Mouse (Mus musculus): ENCODE measurements around the gene Sec16b. TPM values are rescaled to one million over a fixed set of nuclear protein-coding genes. Genes with fewer than 3 reads are reported as not detected.

The Sec16b gene
- polyA plus RNA-seq (2015; fragmentation: Nextera tagmentation; extraction: Ambion mirVana) = 2.9 and 3.4 TPM in 2 replicates

DNA sequence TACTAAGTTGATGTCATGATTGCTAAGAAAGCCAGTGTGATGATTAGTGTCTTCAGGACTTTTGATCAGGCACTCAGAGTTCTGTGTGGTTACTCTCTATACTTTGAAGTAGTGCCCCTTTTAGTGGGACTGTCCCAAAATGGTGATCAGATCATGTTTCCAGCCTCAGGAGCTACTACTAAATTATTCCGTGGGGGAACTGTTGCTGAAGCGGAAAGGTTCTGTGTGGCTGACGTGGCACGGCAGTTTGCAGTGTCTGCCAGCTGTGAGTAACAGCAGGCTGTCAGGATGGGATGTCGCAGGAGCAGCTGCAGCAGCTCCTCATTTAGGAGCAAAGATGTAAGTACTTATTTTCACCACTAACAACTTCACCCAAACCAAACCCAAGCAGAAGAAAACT is at the start of gene Sec16b:
Gene Sec16b, plus strand, starts transcription at position 207 of the 400 bp plus-strand sequence.
- Histone ChIP-seq H3K27ac (no peak within 1 kb of the TSS), H3K9ac (no peak within 1 kb of the TSS), H3K4me2 (replicated peaks) (peak within 1 kb of the TSS; percentile 48), H3K9me3 (no peaks in the 10 kb centered on the region), H3K36me3 (no peaks in the 10 kb centered on the region), H3K27me3 (peaks cover 8% of the 10 kb centered on the region; the same call in 1 of the 2 replicates), H3K4me1 (peaks cover 21% of the 10 kb centered on the region), H3K4me3 (no peak within 1 kb of the TSS; the same call in 1 of the 2 replicates)
- 11% methylated on average over 5 of the region's 5 CpGs for WGBS
- peak; percentile 57; the same call in 1 of the 2 replicates for ATAC-seq (ENCODE audit: low FRiP score, low read depth)

- H3K27me3 ChIP-seq = 0 out of 2 replicates have a peak, but pooled peaks cover 2% of the 10 kb centered on the region
- no peak overlapping the region for H3K27ac ChIP-seq
- peaks cover 17% of the 10 kb centered on the region for H3K4me1 ChIP-seq
- H3K9me3 ChIP-seq = no peaks in the 10 kb centered on the region
- peak overlapping the region; percentile 58; the same call in 1 of the 2 replicates for H3K4me2 ChIP-seq (replicated peaks)
- WGBS = 92% methylated on average over 3 of the region's 3 CpGs
- H3K9ac ChIP-seq = no peak overlapping the region
- no peak overlapping the region for H3K4me3 ChIP-seq
- H3K36me3 ChIP-seq = no peaks in the 10 kb centered on the region
- no peak for ATAC-seq (ENCODE audit: low FRiP score, low read depth)
Observed at GRCm38 (mm10) chr1:157457789-157458188, 48.7 kb upstream of the Sec16b start.

GRCm38 (mm10) chr1:157458421-157459208 is 47.9 kb upstream of the Sec16b start, which contains the start of gene Cryzl2:
Gene Cryzl2, plus strand, starts transcription at chr1:157458577.
- H3K4me1 ChIP-seq = peaks cover 11% of the 10 kb centered on the region
- H3K4me3 ChIP-seq = peak within 1 kb of the TSS; percentile 36
- peak within 1 kb of the TSS; percentile 51 for H3K9ac ChIP-seq
- no peaks in the 10 kb centered on the region for H3K36me3 ChIP-seq
- 12% methylated on average over 29 of the region's 29 CpGs for WGBS
- H3K27ac ChIP-seq = no peak within 1 kb of the TSS
- 0 out of 2 replicates have a peak, but pooled peaks cover 2% of the 10 kb centered on the region for H3K27me3 ChIP-seq
- H3K4me2 ChIP-seq (replicated peaks) = peak within 1 kb of the TSS; percentile 58
- peak; percentile 85 for ATAC-seq (ENCODE audit: low FRiP score, low read depth)
- no peaks in the 10 kb centered on the region for H3K9me3 ChIP-seq

DNA sequence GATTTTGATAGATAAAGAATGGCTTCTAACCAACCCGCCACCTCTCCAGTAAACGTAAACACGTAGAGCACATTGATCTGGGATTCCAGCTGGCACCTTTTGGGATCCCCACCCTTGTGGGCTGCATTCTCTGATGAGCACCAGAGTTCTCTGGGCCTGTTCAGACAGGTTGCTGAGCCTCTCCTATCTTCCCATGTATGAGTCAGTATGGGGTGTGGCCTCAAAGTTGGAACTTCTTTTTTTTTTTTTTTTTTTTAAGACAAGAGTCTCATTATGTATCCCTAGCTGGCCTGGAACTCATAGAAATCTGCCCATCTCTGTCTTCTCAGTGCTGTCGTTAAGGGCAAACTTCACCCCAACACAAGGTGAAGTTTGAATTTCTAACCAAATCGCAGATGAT is 46.6 kb upstream of the Sec16b start:
- no peak for ATAC-seq (ENCODE audit: low FRiP score, low read depth)
- WGBS = 91% methylated on average over 5 of the region's 5 CpGs
- H3K27ac ChIP-seq = no peak overlapping the region

GRCm38 (mm10) chr1:157461276-157461675 is 45.3 kb upstream of the Sec16b start:
- ATAC-seq (ENCODE audit: low FRiP score, low read depth) = no peak
- 0 out of 2 replicates have a peak, but pooled peaks cover 2% of the 10 kb centered on the region for H3K27me3 ChIP-seq

More for the DNA sequence above, 46.6 kb upstream of the Sec16b start:
- Histone ChIP-seq H3K27me3 (0 out of 2 replicates have a peak, but pooled peaks cover 2% of the 10 kb centered on the region), H3K9ac (no peak overlapping the region), H3K4me1 (peaks cover 11% of the 10 kb centered on the region), H3K4me2 (replicated peaks) (no peak overlapping the region), H3K9me3 (no peaks in the 10 kb centered on the region), H3K36me3 (no peaks in the 10 kb centered on the region), H3K4me3 (no peak overlapping the region)

GRCm38 (mm10) chr1:157462336-157462735 is 44.2 kb upstream of the Sec16b start:
- no peak overlapping the region for H3K4me2 ChIP-seq (replicated peaks)
- no peaks in the 10 kb centered on the region for H3K9me3 ChIP-seq
- no peak for ATAC-seq (ENCODE audit: low FRiP score, low read depth)
- H3K36me3 ChIP-seq = no peaks in the 10 kb centered on the region
- peaks cover 11% of the 10 kb centered on the region for H3K4me1 ChIP-seq
- H3K27me3 ChIP-seq = no peaks in the 10 kb centered on the region
- 51% methylated on average over 3 of the region's 3 CpGs for WGBS
- no peak overlapping the region for H3K9ac ChIP-seq
- H3K4me3 ChIP-seq = no peak overlapping the region
- no peak overlapping the region for H3K27ac ChIP-seq

More at GRCm38 (mm10) chr1:157461276-157461675, 45.3 kb upstream of the Sec16b start:
- no peak overlapping the region for H3K9ac ChIP-seq
- WGBS = 90% methylated on average over 5 of the region's 5 CpGs
- H3K4me3 ChIP-seq = no peak overlapping the region
- H3K4me2 ChIP-seq (replicated peaks) = no peak overlapping the region
- H3K36me3 ChIP-seq = no peaks in the 10 kb centered on the region
- no peak overlapping the region for H3K27ac ChIP-seq
- H3K9me3 ChIP-seq = no peaks in the 10 kb centered on the region
- peaks cover 11% of the 10 kb centered on the region for H3K4me1 ChIP-seq

DNA sequence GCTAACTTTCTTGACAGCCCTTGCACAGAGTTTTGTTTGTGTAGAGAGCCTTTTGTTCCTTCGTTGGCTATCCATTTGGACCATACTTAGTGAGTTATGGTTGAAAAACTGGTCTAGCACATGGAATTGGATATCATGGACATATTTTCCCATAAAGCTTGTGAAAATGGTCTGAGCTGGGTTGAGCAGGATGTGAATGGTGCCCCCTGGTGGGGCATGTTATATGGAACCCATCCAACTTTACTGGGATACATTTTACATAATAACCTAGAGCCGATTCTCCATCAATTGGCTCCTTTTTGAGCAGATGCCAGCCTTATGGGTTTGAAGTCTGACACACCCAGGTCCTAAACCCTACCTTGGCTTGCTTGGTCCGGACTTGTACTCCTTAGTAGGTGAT is 41.3 kb upstream of the Sec16b start:
- no peak for ATAC-seq (ENCODE audit: low FRiP score, low read depth)

DNA sequence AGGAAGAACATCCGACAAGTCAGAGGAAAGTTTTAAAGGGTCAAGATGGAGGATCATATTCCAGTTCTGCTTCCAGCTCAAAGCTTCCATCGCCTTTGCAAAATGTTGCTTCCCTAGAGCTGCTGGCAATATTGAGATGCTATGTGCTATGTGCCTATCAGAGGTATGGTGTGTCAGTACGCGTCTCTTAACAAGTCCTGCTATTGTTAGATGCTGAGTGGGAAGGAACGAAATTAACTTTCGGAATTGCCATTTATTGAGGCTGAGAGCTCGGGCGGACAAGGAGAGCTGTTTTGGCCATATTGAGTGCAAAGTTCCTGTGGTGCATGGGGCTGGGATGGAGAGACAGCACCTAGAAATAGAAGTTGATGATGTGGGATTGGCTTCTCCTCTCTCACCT is 38.7 kb upstream of the Sec16b start:
- Histone ChIP-seq H3K27me3 (no peaks in the 10 kb centered on the region), H3K4me3 (no peak overlapping the region), H3K9me3 (no peaks in the 10 kb centered on the region), H3K27ac (no peak overlapping the region), H3K4me2 (replicated peaks) (no peak overlapping the region), H3K9ac (no peak overlapping the region), H3K4me1 (no peaks in the 10 kb centered on the region), H3K36me3 (no peaks in the 10 kb centered on the region)
- ATAC-seq (ENCODE audit: low FRiP score, low read depth) = no peak
- WGBS = 88% methylated on average over 8 of the region's 8 CpGs

More for the DNA sequence above, 41.3 kb upstream of the Sec16b start:
- no peaks in the 10 kb centered on the region for H3K27me3 ChIP-seq
- no peak overlapping the region for H3K4me3 ChIP-seq
- H3K36me3 ChIP-seq = no peaks in the 10 kb centered on the region
- H3K4me2 ChIP-seq (replicated peaks) = no peak overlapping the region
- no peaks in the 10 kb centered on the region for H3K4me1 ChIP-seq
- no peak overlapping the region for H3K9ac ChIP-seq
- 81% methylated on average over 3 of the region's 3 CpGs for WGBS
- H3K9me3 ChIP-seq = no peaks in the 10 kb centered on the region
- H3K27ac ChIP-seq = no peak overlapping the region

DNA sequence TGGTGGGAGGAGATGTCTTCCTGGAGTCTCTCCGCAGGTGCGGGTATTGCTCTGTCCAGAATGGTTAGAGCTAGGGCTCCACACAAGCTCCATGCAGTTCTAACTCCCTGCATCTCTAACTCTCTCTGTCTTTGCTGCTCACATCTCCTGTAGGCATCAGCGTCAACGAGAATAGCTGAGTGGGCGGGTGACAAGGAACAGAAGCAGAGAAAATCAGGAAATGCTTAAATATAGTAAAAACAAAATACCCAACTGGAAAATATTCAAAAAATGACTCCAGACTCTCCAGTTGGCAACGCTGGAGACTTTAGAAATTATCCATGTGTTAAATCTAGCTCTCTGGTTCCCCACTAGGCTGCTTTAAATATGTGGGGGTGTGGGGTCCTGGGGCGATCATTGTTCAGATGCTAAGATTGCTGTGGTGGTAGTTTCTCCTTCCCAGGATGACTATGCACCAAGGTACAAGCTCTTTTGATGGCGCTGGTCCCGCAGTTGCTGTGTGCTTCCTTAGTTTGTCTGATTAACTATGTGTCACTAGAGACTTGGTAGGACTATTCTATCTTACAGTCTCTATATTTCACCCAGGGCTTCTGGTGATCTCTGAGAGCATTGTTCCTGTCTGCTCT is 35.7 kb upstream of the Sec16b start:
- no peaks in the 10 kb centered on the region for H3K36me3 ChIP-seq
- H3K27ac ChIP-seq = no peak overlapping the region
- 88% methylated on average over 9 of the region's 9 CpGs for WGBS
- H3K4me3 ChIP-seq = no peak overlapping the region
- no peaks in the 10 kb centered on the region for H3K27me3 ChIP-seq
- ATAC-seq (ENCODE audit: low FRiP score, low read depth) = no peak
- H3K4me1 ChIP-seq = no peaks in the 10 kb centered on the region
- H3K9ac ChIP-seq = no peak overlapping the region
- H3K4me2 ChIP-seq (replicated peaks) = no peak overlapping the region
- no peaks in the 10 kb centered on the region for H3K9me3 ChIP-seq

DNA sequence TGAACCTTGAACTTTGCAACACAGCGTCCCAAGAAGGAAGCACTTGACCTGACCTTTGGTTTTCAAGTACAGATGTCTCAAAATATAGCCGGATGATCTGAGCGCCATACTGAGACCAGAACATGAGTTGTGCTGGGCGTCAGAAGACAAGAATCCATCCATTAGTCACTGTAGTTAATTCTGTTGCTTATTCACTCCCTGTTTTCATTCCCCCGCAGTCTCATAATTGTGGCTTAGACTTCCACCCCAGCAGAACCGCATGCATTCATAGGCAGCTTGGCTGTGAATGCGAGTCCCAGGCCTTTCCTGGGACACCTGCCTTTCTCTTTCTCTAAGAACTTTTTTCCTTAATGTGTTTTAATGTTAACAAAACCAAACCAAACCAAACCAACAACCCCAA is 33.8 kb upstream of the Sec16b start:
- ATAC-seq (ENCODE audit: low FRiP score, low read depth) = no peak
- 91% methylated on average over 7 of the region's 7 CpGs for WGBS

DNA sequence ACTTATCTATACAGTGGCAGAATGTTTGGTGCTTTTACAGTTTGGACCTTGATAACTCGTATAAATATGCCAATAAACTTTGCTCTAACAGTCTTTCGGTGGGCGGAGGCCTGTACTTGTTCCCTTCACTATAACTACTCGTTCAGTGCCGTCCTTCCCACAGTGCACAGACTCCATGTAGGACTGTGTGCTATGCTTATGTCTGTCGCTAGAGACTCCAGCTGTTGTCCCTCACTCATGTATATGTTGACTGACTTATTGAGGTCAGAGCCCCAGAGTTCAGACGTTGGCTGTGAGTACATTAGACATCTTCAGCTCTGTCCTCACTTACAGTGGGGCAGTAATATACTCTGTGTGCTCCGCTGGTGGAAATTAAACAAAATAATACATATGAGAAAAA is 31.7 kb upstream of the Sec16b start:
- Histone ChIP-seq H3K27ac (no peak overlapping the region), H3K36me3 (no peaks in the 10 kb centered on the region), H3K4me2 (replicated peaks) (no peak overlapping the region), H3K9ac (no peak overlapping the region), H3K4me3 (no peak overlapping the region), H3K27me3 (no peaks in the 10 kb centered on the region), H3K9me3 (no peaks in the 10 kb centered on the region), H3K4me1 (no peaks in the 10 kb centered on the region)
- WGBS = 76% methylated on average over 8 of the region's 8 CpGs
- no peak for ATAC-seq (ENCODE audit: low FRiP score, low read depth)

More for the DNA sequence above, 33.8 kb upstream of the Sec16b start:
- Histone ChIP-seq H3K4me3 (no peak overlapping the region), H3K36me3 (no peaks in the 10 kb centered on the region), H3K9ac (no peak overlapping the region), H3K27me3 (no peaks in the 10 kb centered on the region), H3K9me3 (no peaks in the 10 kb centered on the region), H3K27ac (no peak overlapping the region), H3K4me2 (replicated peaks) (no peak overlapping the region), H3K4me1 (no peaks in the 10 kb centered on the region)

GRCm38 (mm10) chr1:157476231-157476630 is 30.3 kb upstream of the Sec16b start:
- H3K27me3 ChIP-seq = no peaks in the 10 kb centered on the region
- H3K9me3 ChIP-seq = no peaks in the 10 kb centered on the region
- no peaks in the 10 kb centered on the region for H3K36me3 ChIP-seq
- H3K9ac ChIP-seq = no peak overlapping the region
- H3K4me3 ChIP-seq = no peak overlapping the region
- H3K27ac ChIP-seq = no peak overlapping the region
- no peak overlapping the region for H3K4me2 ChIP-seq (replicated peaks)
- H3K4me1 ChIP-seq = no peaks in the 10 kb centered on the region
- no peak for ATAC-seq (ENCODE audit: low FRiP score, low read depth)
- 61% methylated on average over 2 of the region's 2 CpGs for WGBS

Data from limb, embryonic 13.5 days (tissue).